Mouse (Mus musculus): ENCODE measurements around the gene Clec3b.

GRCm38 (mm10) chr9:123177380-123178048 lies 26.8 kb downstream of the Clec3b start:
- TF ChIP-seq GATA1 (IDR thresholded peaks at IDR 0.05; ENCODE audit: low read length) (no peak), TAL1 (IDR thresholded peaks at IDR 0.05; ENCODE audit: low read length) (no peak)
